Mouse (Mus musculus): ENCODE data around the gene Col9a3. TPM values are rescaled to one million over a fixed set of nuclear protein-coding genes. Genes with fewer than 3 reads are reported as not detected.

Col9a3 gene
- 3.6 and 3.7 TPM in 2 replicates for polyA plus RNA-seq (2016; fragmentation: Nextera tagmentation; extraction: Ambion mirVana)

- 48% methylated on average over 4 of the region's 4 CpGs for WGBS
- H3K9me3 ChIP-seq: no peaks in the 10 kb centered on the region
- peaks cover 41% of the 10 kb centered on the region for H3K36me3 ChIP-seq (replicated peaks)
- peak within 1 kb of the TSS; percentile 76 for H3K27ac ChIP-seq
- H3K27me3 ChIP-seq (ENCODE audit: poor library complexity, severe bottlenecking): peaks cover 55% of the 10 kb centered on the region
- peak within 1 kb of the TSS; percentile 51 for H3K4me3 ChIP-seq
- peaks cover 44% of the 10 kb centered on the region for H3K4me1 ChIP-seq
- no peak for DNase-seq (ENCODE audit: extremely low spot score, low spot score)
Measured at GRCm38 (mm10) chr2:180597490-180597889, at the start of gene Col9a3. Gene Col9a3, plus strand, starts transcription at chr2:180597790.

DNA sequence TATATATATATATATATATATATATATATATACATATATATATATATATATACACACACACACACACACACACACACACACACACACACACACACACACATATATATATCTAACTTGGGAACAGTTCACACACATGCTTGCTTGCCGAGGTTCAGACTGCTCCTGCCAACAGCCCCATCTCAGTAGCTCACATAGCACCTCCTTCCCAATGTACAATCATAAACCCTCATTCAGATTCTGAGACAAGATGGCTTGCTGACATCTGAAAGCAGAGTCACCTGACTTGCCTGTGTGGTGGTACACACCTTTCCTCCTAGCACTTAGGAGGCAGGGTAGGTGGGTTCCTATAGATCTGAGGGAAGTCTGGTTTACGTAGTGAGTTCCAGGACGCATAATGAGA lies 45.2 kb upstream of the Col9a3 start:
- DNase-seq (ENCODE audit: extremely low spot score, low spot score): no peak
- Histone ChIP-seq H3K27ac (no peak overlapping the region), H3K27me3 (ENCODE audit: poor library complexity, severe bottlenecking) (no peaks in the 10 kb centered on the region; the same call in 1 of the 2 replicates), H3K9me3 (no peaks in the 10 kb centered on the region), H3K4me1 (peaks cover 16% of the 10 kb centered on the region), H3K4me3 (no peak overlapping the region), H3K36me3 (replicated peaks) (no peaks in the 10 kb centered on the region)
- 89% methylated on average over 3 of the region's 3 CpGs for WGBS

DNA sequence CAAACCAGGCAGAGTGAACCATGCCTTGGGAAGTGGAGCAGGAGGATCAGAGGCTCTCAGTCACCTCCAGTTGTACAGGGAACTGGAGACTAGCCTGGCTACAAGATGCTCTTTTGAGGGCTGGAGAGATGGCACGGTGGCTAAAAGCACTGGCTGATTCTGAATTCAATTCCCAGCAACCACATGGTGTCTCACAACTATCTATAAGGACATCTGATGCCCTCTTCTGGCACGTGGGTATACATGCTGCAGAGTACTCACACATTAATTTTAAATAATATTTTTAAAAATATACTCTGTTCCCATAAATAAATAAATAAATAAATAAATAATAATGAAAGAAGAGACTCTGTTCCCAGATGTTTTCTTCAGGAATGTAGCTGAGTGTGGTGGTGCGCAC lies 42.4 kb upstream of the Col9a3 start:
- 60% methylated on average over 3 of the region's 3 CpGs for WGBS
- Histone ChIP-seq H3K36me3 (replicated peaks) (no peaks in the 10 kb centered on the region), H3K27me3 (ENCODE audit: poor library complexity, severe bottlenecking) (no peaks in the 10 kb centered on the region; the same call in 1 of the 2 replicates), H3K9me3 (peaks cover 3% of the 10 kb centered on the region; the same call in 1 of the 2 replicates), H3K4me1 (peaks cover 4% of the 10 kb centered on the region; the same call in 1 of the 2 replicates), H3K27ac (no peak overlapping the region), H3K4me3 (no peak overlapping the region)
- DNase-seq (ENCODE audit: extremely low spot score, low spot score): no peak

DNA sequence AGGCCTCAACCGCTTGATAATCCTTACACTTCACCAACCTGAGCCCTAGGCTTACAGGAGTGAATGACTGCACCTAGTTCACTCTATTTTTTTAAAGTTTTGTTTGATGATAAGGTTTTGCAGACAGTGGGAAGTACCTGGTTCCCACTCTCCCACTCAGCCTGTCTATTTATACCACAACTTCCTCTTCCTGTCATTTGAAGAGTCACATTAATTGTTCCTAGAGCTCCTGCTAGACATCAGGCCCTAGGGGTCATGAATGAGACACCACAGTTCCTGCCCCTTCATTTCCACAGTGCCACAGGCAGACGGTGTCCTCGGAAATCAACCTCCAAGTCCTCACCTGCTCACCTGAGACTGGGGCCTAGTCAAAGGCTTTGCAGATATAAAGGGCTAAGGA lies 41.1 kb upstream of the Col9a3 start:
- 0 out of 2 replicates have a peak, but pooled peaks cover 5% of the 10 kb centered on the region for H3K27me3 ChIP-seq (ENCODE audit: poor library complexity, severe bottlenecking)
- 83% methylated on average over 3 of the region's 3 CpGs for WGBS
- H3K27ac ChIP-seq: no peak overlapping the region

GRCm38 (mm10) chr2:180560245-180560644 lies 37.3 kb upstream of the Col9a3 start:
- Histone ChIP-seq H3K27me3 (ENCODE audit: poor library complexity, severe bottlenecking) (peaks cover 14% of the 10 kb centered on the region; the same call in 1 of the 2 replicates), H3K36me3 (replicated peaks) (no peaks in the 10 kb centered on the region), H3K27ac (no peak overlapping the region), H3K4me3 (no peak overlapping the region), H3K9me3 (peaks cover 4% of the 10 kb centered on the region; the same call in 1 of the 2 replicates), H3K4me1 (0 out of 2 replicates have a peak, but pooled peaks cover 3% of the 10 kb centered on the region)
- WGBS: 53% methylated on average over 5 of the region's 5 CpGs
- DNase-seq (ENCODE audit: extremely low spot score, low spot score): no peak

More for the DNA sequence above, 41.1 kb upstream of the Col9a3 start:
- H3K9me3 ChIP-seq: peaks cover 4% of the 10 kb centered on the region; the same call in 1 of the 2 replicates
- H3K4me3 ChIP-seq: no peak overlapping the region
- no peaks in the 10 kb centered on the region for H3K36me3 ChIP-seq (replicated peaks)
- H3K4me1 ChIP-seq: peaks cover 4% of the 10 kb centered on the region; the same call in 1 of the 2 replicates
- DNase-seq (ENCODE audit: extremely low spot score, low spot score): no peak

DNA sequence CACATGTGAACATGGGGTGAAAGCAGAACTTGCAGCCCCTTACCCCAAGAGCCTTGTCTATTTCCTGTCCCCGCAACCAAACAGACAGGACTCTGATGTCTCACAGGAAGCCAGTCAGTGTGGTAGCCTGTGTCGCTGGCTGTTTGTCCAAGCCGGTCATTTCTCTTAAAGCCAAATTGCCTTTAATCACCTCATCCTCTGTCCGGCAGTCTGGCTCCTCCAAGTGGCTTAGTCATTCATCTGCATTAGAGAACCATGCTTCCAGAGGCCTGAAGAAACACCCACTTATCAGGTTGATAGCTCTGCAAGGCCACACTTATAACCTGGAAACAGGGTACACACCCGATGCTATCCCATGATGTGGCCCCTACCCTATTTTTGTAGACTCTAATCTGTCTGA lies 35.4 kb upstream of the Col9a3 start:
- Histone ChIP-seq H3K4me1 (0 out of 2 replicates have a peak, but pooled peaks cover 3% of the 10 kb centered on the region), H3K27ac (no peak overlapping the region), H3K27me3 (ENCODE audit: poor library complexity, severe bottlenecking) (peaks cover 14% of the 10 kb centered on the region; the same call in 1 of the 2 replicates), H3K9me3 (peaks cover 4% of the 10 kb centered on the region; the same call in 1 of the 2 replicates), H3K4me3 (no peak overlapping the region), H3K36me3 (replicated peaks) (no peaks in the 10 kb centered on the region)
- DNase-seq (ENCODE audit: extremely low spot score, low spot score): no peak
- WGBS: 69% methylated on average over 5 of the region's 5 CpGs

DNA sequence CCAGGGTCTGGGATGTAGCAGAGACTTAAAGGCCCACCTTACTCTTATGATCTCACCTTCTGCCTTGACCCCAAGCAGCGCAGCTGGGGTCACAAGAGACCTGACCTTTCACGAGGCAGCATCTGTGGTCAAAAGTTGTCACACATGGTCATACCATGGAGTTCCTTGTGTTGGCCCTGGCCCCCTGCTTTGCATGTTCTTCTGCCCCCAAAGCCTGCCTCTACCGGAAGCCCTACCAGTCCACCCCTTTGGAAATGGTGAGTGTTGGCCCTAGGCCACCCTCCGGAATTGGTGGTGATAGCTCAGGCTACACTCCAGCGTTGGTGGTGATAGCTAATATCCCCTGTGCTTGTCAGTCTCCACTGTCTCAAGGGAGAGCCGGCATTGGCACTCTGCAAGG lies 34.3 kb upstream of the Col9a3 start:
- DNase-seq (ENCODE audit: extremely low spot score, low spot score): no peak
- Histone ChIP-seq H3K27me3 (ENCODE audit: poor library complexity, severe bottlenecking) (peaks cover 14% of the 10 kb centered on the region; the same call in 1 of the 2 replicates), H3K4me3 (no peak overlapping the region), H3K4me1 (0 out of 2 replicates have a peak, but pooled peaks cover 3% of the 10 kb centered on the region), H3K27ac (no peak overlapping the region), H3K36me3 (replicated peaks) (no peaks in the 10 kb centered on the region), H3K9me3 (peaks cover 4% of the 10 kb centered on the region; the same call in 1 of the 2 replicates)
- 69% methylated on average over 6 of the region's 6 CpGs for WGBS

- Histone ChIP-seq H3K4me3 (no peak overlapping the region), H3K4me1 (peaks cover 5% of the 10 kb centered on the region; the same call in 1 of the 2 replicates), H3K27ac (no peak overlapping the region), H3K36me3 (replicated peaks) (no peaks in the 10 kb centered on the region), H3K27me3 (ENCODE audit: poor library complexity, severe bottlenecking) (peaks cover 14% of the 10 kb centered on the region; the same call in 1 of the 2 replicates), H3K9me3 (peaks cover 4% of the 10 kb centered on the region; the same call in 1 of the 2 replicates)
- WGBS: 49% methylated on average over 5 of the region's 5 CpGs
- DNase-seq (ENCODE audit: extremely low spot score, low spot score): no peak
Measured at GRCm38 (mm10) chr2:180563841-180564240, 33.7 kb upstream of the Col9a3 start.

GRCm38 (mm10) chr2:180566240-180566913 lies 31.2 kb upstream of the Col9a3 start:
- H3K27me3 ChIP-seq (ENCODE audit: poor library complexity, severe bottlenecking): peaks cover 10% of the 10 kb centered on the region; the same call in 1 of the 2 replicates
- no peaks in the 10 kb centered on the region for H3K36me3 ChIP-seq (replicated peaks)
- 39% methylated on average over 13 of the region's 13 CpGs for WGBS
- H3K27ac ChIP-seq: no peak overlapping the region
- no peaks in the 10 kb centered on the region for H3K9me3 ChIP-seq
- H3K4me3 ChIP-seq: no peak overlapping the region
- peak; percentile 71 for DNase-seq (ENCODE audit: extremely low spot score, low spot score)
- H3K4me1 ChIP-seq: peaks cover 13% of the 10 kb centered on the region; the same call in 1 of the 2 replicates

DNA sequence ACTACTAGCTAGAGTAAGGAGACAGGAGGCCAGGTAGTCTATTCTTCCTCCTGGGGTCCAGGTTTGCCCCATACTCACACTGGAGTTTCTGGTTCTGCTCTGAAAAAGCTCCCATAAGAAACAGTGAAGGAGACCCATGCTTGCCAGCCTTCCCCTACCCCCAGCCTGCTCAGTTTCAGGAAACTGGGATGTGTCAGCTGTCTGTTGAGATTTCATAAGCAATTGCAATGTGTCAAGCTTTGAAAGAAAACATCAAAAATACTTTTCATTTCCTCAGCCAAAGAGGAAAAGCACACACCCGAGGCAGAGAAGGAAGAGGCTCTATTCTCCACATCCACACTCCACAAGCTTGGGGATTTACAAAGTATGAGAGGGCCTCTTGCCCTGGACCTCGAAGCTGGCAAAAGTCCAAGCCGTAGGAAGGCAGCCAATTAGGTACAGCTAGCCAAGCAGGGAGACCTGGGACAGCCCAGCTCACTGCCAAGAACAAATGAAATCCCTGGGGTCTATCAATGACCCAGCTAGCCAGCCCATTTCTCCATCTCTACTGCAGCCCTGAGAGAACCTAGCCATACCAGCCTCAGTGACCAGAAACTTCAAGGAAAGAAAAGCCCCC lies 28.5 kb upstream of the Col9a3 start:
- H3K36me3 ChIP-seq (replicated peaks): no peaks in the 10 kb centered on the region
- H3K27ac ChIP-seq: no peak overlapping the region
- H3K27me3 ChIP-seq (ENCODE audit: poor library complexity, severe bottlenecking): no peaks in the 10 kb centered on the region
- H3K4me1 ChIP-seq: peaks cover 12% of the 10 kb centered on the region
- no peak for DNase-seq (ENCODE audit: extremely low spot score, low spot score)
- WGBS: 71% methylated on average over 3 of the region's 3 CpGs
- H3K4me3 ChIP-seq: no peak overlapping the region
- H3K9me3 ChIP-seq: no peaks in the 10 kb centered on the region

DNA sequence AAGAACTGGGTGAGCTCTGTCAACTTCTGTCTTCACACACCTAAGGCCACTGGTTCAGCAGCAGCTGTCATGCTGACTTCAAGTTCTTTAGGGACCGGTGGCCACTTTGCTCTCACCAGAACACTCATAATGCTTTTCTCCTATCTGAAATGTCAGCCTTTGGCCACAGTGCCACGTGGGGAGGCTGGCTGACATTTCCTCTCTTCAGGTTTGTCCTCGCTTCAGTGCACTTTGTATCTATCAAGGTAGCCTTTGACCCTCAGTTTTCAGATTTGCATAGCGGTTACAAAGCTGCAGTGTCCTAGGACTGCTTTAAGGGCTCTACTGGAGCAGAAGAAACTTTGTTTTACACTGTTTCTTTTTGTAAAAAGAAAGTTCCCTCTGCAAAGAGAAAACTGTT lies 21.1 kb upstream of the Col9a3 start:
- no peak for DNase-seq (ENCODE audit: extremely low spot score, low spot score)
- Histone ChIP-seq H3K27ac (no peak overlapping the region), H3K27me3 (ENCODE audit: poor library complexity, severe bottlenecking) (peaks cover 8% of the 10 kb centered on the region; the same call in 1 of the 2 replicates), H3K4me1 (peaks cover 22% of the 10 kb centered on the region), H3K36me3 (replicated peaks) (no peaks in the 10 kb centered on the region), H3K4me3 (no peak overlapping the region), H3K9me3 (no peaks in the 10 kb centered on the region)
- WGBS: 55% methylated on average over 4 of the region's 4 CpGs

GRCm38 (mm10) chr2:180578686-180579085 lies 18.9 kb upstream of the Col9a3 start:
- no peak overlapping the region for H3K27ac ChIP-seq

DNA sequence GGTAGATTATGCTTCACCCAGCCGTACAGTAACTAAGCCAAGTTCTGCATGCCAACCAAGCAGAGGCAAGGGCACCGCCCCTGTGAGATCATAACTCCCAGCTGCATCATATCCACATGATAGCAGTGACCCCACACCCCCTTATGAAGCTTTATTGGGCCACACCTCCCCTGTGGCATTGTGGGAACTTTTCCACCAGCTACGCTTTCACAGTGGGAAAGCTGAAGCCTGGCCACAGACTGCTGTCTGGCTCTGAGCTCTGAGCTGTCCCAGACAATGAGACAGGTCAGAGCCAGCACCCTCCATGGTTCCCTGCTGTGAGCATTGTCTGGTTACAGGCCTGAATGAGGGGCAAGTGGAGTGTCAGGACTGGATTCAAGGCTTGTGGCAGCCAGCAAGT lies 16.6 kb upstream of the Col9a3 start, which contains the start of gene Mrgbp:
Gene Mrgbp (plus strand): TSS at position 303 of the 400 bp plus-strand sequence.
- WGBS: 83% methylated on average over 3 of the region's 3 CpGs
- no peak within 1 kb of the TSS for H3K4me3 ChIP-seq
- peaks cover 41% of the 10 kb centered on the region for H3K4me1 ChIP-seq
- H3K36me3 ChIP-seq (replicated peaks): peaks cover 22% of the 10 kb centered on the region
- peaks cover 8% of the 10 kb centered on the region; the same call in 1 of the 2 replicates for H3K27me3 ChIP-seq (ENCODE audit: poor library complexity, severe bottlenecking)
- H3K27ac ChIP-seq: no peak within 1 kb of the TSS
- DNase-seq (ENCODE audit: extremely low spot score, low spot score): no peak
- H3K9me3 ChIP-seq: no peaks in the 10 kb centered on the region

More at GRCm38 (mm10) chr2:180578686-180579085, 18.9 kb upstream of the Col9a3 start:
- WGBS: 14% methylated on average over 3 of the region's 3 CpGs
- Histone ChIP-seq H3K4me1 (peaks cover 38% of the 10 kb centered on the region), H3K27me3 (ENCODE audit: poor library complexity, severe bottlenecking) (peaks cover 8% of the 10 kb centered on the region; the same call in 1 of the 2 replicates), H3K9me3 (no peaks in the 10 kb centered on the region), H3K4me3 (no peak overlapping the region), H3K36me3 (replicated peaks) (no peaks in the 10 kb centered on the region)
- DNase-seq (ENCODE audit: extremely low spot score, low spot score): peak; percentile 72

Data from forebrain, embryonic 10.5 days (tissue).